7 mouse cellular contexts compared by ENCODE assay signal in the genomic region with DNA sequence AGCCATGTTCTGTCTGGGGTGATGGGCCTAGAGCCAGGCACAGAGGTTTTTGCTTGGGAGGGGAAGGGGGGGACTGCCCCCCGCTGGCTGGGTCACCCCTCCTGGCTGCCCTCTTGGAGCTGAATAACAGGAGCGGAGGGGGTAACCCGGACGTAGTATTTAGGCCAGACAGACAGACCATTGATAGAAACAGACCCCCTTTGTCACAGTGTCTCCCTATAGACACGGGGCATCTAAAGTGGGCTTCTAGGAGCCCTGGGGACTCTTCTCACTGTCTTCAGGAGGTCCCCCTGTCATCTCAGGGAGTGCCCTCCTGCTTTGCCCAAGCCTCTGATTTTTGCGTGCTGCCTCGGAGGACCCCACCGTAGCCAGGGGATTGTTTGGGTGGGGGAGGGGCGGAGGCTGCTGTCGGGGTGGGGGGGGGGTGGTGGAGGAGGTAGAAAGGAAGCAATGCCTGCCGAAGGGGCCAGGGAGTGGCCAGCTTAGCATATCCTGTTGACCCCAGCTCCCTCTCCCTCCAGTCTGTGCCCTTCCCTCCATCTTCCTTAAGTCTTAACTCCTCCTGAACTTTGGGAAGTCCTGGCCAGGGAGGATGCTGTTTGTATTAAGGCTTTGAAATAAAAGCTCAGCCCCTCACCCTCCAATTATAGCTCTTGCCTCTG. TPM values are rescaled to one million over a fixed set of nuclear protein-coding genes. Genes with fewer than 3 reads are reported as not detected.
DNase-seq lines count a peak whose midpoint lies in the region; ATAC-seq and TF ChIP-seq lines count a peak whose summit lies in the region.

No protein-coding gene starts in this region.

- no peak for ATAC-seq in embryonic facial prominence, embryonic 13.5 days (ENCODE audit: insufficient number of reproducible peaks, insufficient read depth, low FRiP score, low TSS enrichment, low read depth)
- no peak for ATAC-seq in hindbrain, postnatal 0 days
- ATAC-seq in neural tube, embryonic 13.5 days (ENCODE audit: low read depth) = no peak

- H3K4me2 ChIP-seq in embryonic facial prominence, embryonic 13.5 days = peak overlapping the region; percentile 96
- H3K4me2 ChIP-seq in hindbrain, postnatal 0 days (ENCODE audit: low read depth, low read length) = peak overlapping the region; percentile 98; the same call in 1 of the 2 replicates
- peak overlapping the region; percentile 98 for H3K4me2 ChIP-seq in neural tube, embryonic 13.5 days

- DNase-seq in layer of hippocampus, adult 2 months (ENCODE audit: low spot score in 2 of 2) = no peak
- DNase-seq in layer of hippocampus, adult 9-11 months = no peak
- DNase-seq in hindbrain, postnatal 0 days (ENCODE audit: low spot score) = no peak
- no peak for DNase-seq in right cerebral cortex, postnatal 4 days
- no peak for DNase-seq in Muller cell, postnatal 12 days (ENCODE audit: inconsistent ontology term)

- H3K9ac ChIP-seq in embryonic facial prominence, embryonic 13.5 days = peak overlapping the region; percentile 72
- H3K9ac ChIP-seq in hindbrain, postnatal 0 days (replicated peaks; ENCODE audit: low read length) = no peak overlapping the region
- H3K9ac ChIP-seq in neural tube, embryonic 13.5 days = peak overlapping the region; percentile 88

- WGBS in embryonic facial prominence, embryonic 13.5 days = 9% methylated on average over 11 of the region's 11 CpGs
- 16% methylated on average over 10 of the region's 11 CpGs for WGBS in hindbrain, postnatal 0 days
- WGBS in neural tube, embryonic 13.5 days = 1% methylated on average over 11 of the region's 11 CpGs

- H3K27ac ChIP-seq in layer of hippocampus, adult 2 months = peak overlapping the region; percentile 53; the same call in 1 of the 2 replicates
- peak overlapping the region; percentile 90 for H3K27ac ChIP-seq in embryonic facial prominence, embryonic 13.5 days
- H3K27ac ChIP-seq in hindbrain, postnatal 0 days = peak overlapping the region; percentile 28; the same call in 1 of the 2 replicates
- H3K27ac ChIP-seq in neural tube, embryonic 13.5 days (replicated peaks) = peak overlapping the region; percentile 98

- peaks cover 41% of the 10 kb centered on the region for H3K36me3 ChIP-seq in embryonic facial prominence, embryonic 13.5 days
- H3K36me3 ChIP-seq in hindbrain, postnatal 0 days (ENCODE audit: insufficient read depth, low read length) = no peaks in the 10 kb centered on the region; the same call in 1 of the 2 replicates
- peaks cover 5% of the 10 kb centered on the region for H3K36me3 ChIP-seq in neural tube, embryonic 13.5 days

- H3K9me3 ChIP-seq in embryonic facial prominence, embryonic 13.5 days = no peaks in the 10 kb centered on the region
- H3K9me3 ChIP-seq in hindbrain, postnatal 0 days (ENCODE audit: low read length) = no peaks in the 10 kb centered on the region
- no peaks in the 10 kb centered on the region for H3K9me3 ChIP-seq in neural tube, embryonic 13.5 days

- no peak for TF ChIP-seq CTCF in layer of hippocampus, adult 2 months (conservative IDR thresholded peaks at IDR 0.05)
- TF ChIP-seq CTCF in hindbrain, postnatal 0 days (IDR thresholded peaks at IDR 0.05; ENCODE audit: low read depth) = no peak

- no peak overlapping the region for H3K4me3 ChIP-seq in layer of hippocampus, adult 2 months
- peak overlapping the region; percentile 58 for H3K4me3 ChIP-seq in embryonic facial prominence, embryonic 13.5 days
- H3K4me3 ChIP-seq in hindbrain, postnatal 0 days (ENCODE audit: low read length) = no peak overlapping the region
- peak overlapping the region; percentile 84 for H3K4me3 ChIP-seq in neural tube, embryonic 13.5 days

- H3K27me3 ChIP-seq in embryonic facial prominence, embryonic 13.5 days = no peaks in the 10 kb centered on the region
- H3K27me3 ChIP-seq in hindbrain, postnatal 0 days (ENCODE audit: insufficient read depth, low read length) = no peaks in the 10 kb centered on the region
- H3K27me3 ChIP-seq in neural tube, embryonic 13.5 days = no peaks in the 10 kb centered on the region

- H3K4me1 ChIP-seq in embryonic facial prominence, embryonic 13.5 days = peaks cover 100% of the 10 kb centered on the region
- H3K4me1 ChIP-seq in hindbrain, postnatal 0 days (ENCODE audit: insufficient read depth, low read length) = peaks cover 69% of the 10 kb centered on the region
- peaks cover 100% of the 10 kb centered on the region for H3K4me1 ChIP-seq in neural tube, embryonic 13.5 days (replicated peaks)

RNA-seq across cellular contexts. Expression of gene Gjd3, which starts 17.3 kb away (rescaled TPM):
- 1 to 10 TPM; 1.3 to 2.0 TPM for total RNA-seq in layer of hippocampus, adult 2 months (2021)
- polyA plus RNA-seq in embryonic facial prominence, embryonic 13.5 days (2015; fragmentation: Nextera tagmentation; extraction: Ambion mirVana) = 0.34 and 0.44 TPM in 2 replicates
- 0.75 and 5.0 TPM in 2 replicates for total RNA-seq in hindbrain, postnatal 0 days (2014; rRNA removed)
- 4.8 and 5.9 TPM in 2 replicates for polyA plus RNA-seq in hindbrain, postnatal 0 days (2015; fragmentation: Nextera tagmentation; extraction: Ambion mirVana)
- polyA plus RNA-seq in neural tube, embryonic 13.5 days (2015; fragmentation: Nextera tagmentation; extraction: Ambion mirVana) = 1.4 and 1.5 TPM in 2 replicates

RNA-seq across cellular contexts. Expression of gene Rara, which starts 37.9 kb away (rescaled TPM):
- 10 to 100 TPM; 15.4 to 19.0 TPM for total RNA-seq in layer of hippocampus, adult 2 months (2021)
- 39.4 and 44.7 TPM in 2 replicates for polyA plus RNA-seq in embryonic facial prominence, embryonic 13.5 days (2015; fragmentation: Nextera tagmentation; extraction: Ambion mirVana)
- 16.9 and 19.2 TPM in 2 replicates for total RNA-seq in hindbrain, postnatal 0 days (2014; rRNA removed)
- polyA plus RNA-seq in hindbrain, postnatal 0 days (2015; fragmentation: Nextera tagmentation; extraction: Ambion mirVana) = 8.1 and 9.5 TPM in 2 replicates
- polyA plus RNA-seq in neural tube, embryonic 13.5 days (2015; fragmentation: Nextera tagmentation; extraction: Ambion mirVana) = 24.0 and 26.7 TPM in 2 replicates

RNA-seq across cellular contexts. Expression of gene Cdc6, which starts 57.9 kb away (rescaled TPM):
- total RNA-seq in layer of hippocampus, adult 2 months (2021) = under 1 TPM; 0.52 to 0.64 TPM
- polyA plus RNA-seq in embryonic facial prominence, embryonic 13.5 days (2015; fragmentation: Nextera tagmentation; extraction: Ambion mirVana) = 26.9 and 31.5 TPM in 2 replicates
- total RNA-seq in hindbrain, postnatal 0 days (2014; rRNA removed) = 2.5 and 4.6 TPM in 2 replicates
- polyA plus RNA-seq in hindbrain, postnatal 0 days (2015; fragmentation: Nextera tagmentation; extraction: Ambion mirVana) = 3.0 and 3.4 TPM in 2 replicates
- 4.2 and 4.7 TPM in 2 replicates for polyA plus RNA-seq in neural tube, embryonic 13.5 days (2015; fragmentation: Nextera tagmentation; extraction: Ambion mirVana)

RNA-seq across cellular contexts. Expression of gene Top2a, which starts 58.4 kb away (rescaled TPM):
- 1 to 10 TPM; 1.7 to 3.0 TPM for total RNA-seq in layer of hippocampus, adult 2 months (2021)
- polyA plus RNA-seq in embryonic facial prominence, embryonic 13.5 days (2015; fragmentation: Nextera tagmentation; extraction: Ambion mirVana) = 272 and 279 TPM in 2 replicates
- total RNA-seq in hindbrain, postnatal 0 days (2014; rRNA removed) = 43.8 and 44.4 TPM in 2 replicates
- polyA plus RNA-seq in hindbrain, postnatal 0 days (2015; fragmentation: Nextera tagmentation; extraction: Ambion mirVana) = 34.2 and 39.1 TPM in 2 replicates
- 45.5 and 60.7 TPM in 2 replicates for polyA plus RNA-seq in neural tube, embryonic 13.5 days (2015; fragmentation: Nextera tagmentation; extraction: Ambion mirVana)

Comparison
In these comparisons a context has a peak if more than half of its experiments do, and no peak if none do; other contexts are left out.
1. H3K27ac ChIP-seq: peak in every context shown above with its lines; median percentile 98 in neural tube, embryonic 13.5 days; 90 in embryonic facial prominence, embryonic 13.5 days; 53 in layer of hippocampus, adult 2 months; 28 in hindbrain, postnatal 0 days.
2. H3K4me3 ChIP-seq: peak in embryonic facial prominence, embryonic 13.5 days (single experiment) and neural tube, embryonic 13.5 days (single experiment); none in layer of hippocampus, adult 2 months (single experiment) and hindbrain, postnatal 0 days (single experiment).
3. Peak in every context shown above with its lines, with median percentiles within 50 percentile points of each other: H3K4me2 ChIP-seq.